Mouse (Mus musculus): ENCODE results near the gene Adad2. TPM values are rescaled to one million over a fixed set of nuclear protein-coding genes. Genes with fewer than 3 reads are reported as not detected.

Gene Adad2
- total RNA-seq (2021), result not detected in 2 replicates
- long read RNA-seq, experiment 1, result 0 reads
- long read RNA-seq, experiment 2, result 0 reads

DNA sequence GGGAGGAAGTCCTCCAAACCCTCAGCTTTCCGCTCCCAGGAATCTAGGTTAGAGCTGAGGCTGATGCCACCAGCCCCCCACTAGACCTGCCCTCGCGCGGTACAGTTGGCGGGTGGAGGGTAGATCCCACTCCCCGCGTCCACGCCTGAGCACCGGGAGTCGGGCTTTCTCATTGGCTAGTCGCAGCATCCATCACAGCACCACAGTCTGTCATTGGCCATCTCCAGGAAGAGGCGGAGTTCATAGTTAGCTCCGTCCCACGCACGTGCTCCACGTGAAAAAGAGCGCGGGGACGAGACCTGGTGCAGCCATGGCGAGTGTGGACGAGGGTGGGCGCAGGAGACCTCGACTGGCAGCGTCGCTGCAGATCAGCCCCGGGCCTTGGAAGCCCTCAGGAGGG is at the start of gene Adad2:
TSS of gene Adad2 (plus strand) at position 277 of the 400 bp plus-strand sequence.
- DNase-seq, result no peak

DNA sequence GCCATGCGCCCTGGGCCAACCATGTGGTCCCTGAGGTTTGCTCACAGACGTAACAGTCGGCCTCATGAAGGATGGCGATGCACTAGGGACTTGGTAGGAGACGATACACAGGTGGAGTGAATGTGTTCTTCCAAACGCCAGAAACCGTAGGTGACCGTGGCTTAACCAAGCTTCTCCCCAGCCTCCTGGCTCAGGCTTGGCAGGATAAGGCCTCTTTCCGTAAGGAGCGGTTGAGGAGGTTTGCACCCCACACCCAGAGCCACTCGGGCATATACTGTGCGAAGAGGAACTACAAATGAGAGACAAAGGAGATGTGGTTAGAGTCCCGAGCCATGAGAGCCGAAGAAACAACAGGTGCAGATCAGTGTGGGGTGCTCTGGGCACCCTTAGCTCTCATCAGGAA is 48.7 kb upstream of the Adad2 start:
- DNase-seq, result no peak

DNA sequence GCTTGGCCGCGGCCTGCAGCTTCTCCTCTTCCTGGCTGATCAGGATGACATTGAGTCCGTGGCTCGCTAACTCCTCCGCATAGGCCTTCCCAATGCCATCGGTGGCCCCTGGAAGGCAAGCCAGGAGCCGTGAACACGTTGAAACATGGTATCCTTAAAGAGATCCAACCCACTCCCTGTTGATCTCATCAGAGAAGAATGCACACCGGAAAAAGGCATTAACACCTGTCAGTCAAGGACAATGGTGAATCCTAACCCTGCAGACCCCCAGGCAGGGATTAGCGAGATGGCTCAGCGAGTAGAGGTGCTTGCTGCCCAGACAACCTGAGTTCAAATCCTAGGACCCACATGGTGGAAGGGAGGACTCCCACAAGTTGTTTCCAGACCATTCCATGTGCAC is 46.2 kb upstream of the Adad2 start:
- no peak for DNase-seq

DNA sequence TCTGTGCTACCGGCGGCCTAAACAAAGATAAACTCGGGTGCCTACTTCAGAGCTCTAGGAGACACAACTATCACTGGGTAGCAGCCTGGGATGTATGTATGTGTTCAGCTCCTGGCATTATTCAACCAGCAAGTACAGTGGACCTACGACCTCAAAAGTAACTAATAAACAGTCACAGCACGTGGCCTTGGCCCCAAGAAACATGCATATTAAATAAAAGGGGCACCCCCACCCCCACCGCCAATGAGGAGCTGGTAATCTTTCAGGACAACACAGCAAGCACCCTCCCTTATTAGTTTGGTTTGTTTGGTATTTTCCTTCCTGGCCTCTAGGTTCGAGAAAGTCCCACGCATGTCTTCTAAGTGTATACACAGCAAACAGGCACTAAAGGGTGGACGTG is 44.3 kb upstream of the Adad2 start:
- no peak for DNase-seq

DNA sequence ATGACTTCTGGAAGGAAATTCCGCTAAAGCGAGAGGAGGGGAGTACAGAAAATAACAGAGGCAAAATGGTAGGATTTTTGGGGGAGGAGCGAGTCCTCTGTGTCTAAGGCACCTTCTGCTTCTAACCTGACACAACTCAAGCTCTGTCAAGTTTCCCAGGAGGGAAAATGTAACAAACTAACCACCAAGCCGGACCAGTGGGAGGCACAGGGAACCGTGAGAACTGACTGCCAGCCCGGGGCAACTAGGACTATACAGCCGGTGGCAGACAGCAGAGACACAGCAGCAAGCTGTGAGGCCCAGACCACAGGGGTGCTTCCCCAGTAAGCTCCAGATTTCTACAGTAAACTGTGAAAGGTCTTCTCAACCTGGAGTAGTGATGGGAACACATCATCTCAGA is 43.6 kb upstream of the Adad2 start:
- no peak for DNase-seq

DNA sequence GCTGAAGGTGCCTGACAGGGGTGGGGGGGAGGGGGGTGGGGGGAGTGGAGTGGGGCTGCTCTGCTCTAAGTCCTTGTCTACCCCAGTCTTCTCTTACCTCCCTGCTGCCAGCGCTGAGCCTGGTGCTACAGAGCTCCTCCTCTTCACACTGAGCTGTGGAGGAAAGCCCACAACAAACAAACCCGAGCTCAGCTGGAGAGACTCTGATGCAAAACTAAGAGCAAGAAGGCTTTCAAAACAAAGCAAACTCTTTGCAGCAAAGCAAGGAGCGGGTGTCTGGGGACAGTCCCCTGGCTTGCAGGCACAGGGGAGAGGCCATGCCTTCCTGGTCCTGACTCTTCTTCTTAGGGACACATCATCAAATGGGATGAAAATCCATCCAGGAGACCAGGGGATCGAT is 42.7 kb upstream of the Adad2 start:
- DNase-seq, result no peak

DNA sequence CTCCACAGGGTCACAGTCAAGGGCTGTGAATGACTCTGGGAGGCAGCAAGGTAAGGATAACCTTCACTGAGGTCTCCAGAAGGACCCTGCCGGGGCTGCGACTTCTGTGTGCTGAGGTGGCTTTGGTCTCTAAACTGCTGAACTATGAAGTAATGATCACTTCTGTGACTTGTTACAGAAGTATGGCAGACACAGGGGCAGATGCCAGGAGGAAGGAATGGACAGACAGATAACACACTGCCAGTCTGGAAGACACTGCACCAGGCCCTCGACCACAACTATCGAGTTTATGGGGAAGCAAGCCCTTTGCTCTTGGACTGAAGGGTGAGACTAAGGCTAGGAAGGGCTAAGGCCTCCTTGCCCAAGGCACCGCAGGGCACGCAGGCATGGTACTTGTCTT is 41.4 kb upstream of the Adad2 start:
- peak; percentile 29 for DNase-seq

DNA sequence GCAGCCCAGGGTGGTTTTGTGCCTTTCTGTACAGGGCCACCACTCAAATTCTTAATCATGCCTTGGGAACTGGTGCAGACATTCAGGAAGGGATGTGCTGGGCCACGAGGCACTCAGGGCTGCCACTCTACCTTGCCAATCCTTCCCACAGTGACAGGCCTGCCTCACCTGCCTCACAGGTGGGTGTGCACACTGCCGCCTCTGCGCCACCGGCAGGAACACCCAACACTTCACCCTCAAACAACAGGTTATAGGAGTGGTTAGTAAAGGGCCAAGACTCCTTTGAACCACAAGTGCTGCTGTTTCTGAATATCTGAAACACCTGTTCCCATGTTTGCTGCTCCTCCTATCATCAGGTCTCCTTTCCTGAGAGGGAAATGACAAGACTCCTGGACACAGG is 40.1 kb upstream of the Adad2 start:
- no peak for DNase-seq

DNA sequence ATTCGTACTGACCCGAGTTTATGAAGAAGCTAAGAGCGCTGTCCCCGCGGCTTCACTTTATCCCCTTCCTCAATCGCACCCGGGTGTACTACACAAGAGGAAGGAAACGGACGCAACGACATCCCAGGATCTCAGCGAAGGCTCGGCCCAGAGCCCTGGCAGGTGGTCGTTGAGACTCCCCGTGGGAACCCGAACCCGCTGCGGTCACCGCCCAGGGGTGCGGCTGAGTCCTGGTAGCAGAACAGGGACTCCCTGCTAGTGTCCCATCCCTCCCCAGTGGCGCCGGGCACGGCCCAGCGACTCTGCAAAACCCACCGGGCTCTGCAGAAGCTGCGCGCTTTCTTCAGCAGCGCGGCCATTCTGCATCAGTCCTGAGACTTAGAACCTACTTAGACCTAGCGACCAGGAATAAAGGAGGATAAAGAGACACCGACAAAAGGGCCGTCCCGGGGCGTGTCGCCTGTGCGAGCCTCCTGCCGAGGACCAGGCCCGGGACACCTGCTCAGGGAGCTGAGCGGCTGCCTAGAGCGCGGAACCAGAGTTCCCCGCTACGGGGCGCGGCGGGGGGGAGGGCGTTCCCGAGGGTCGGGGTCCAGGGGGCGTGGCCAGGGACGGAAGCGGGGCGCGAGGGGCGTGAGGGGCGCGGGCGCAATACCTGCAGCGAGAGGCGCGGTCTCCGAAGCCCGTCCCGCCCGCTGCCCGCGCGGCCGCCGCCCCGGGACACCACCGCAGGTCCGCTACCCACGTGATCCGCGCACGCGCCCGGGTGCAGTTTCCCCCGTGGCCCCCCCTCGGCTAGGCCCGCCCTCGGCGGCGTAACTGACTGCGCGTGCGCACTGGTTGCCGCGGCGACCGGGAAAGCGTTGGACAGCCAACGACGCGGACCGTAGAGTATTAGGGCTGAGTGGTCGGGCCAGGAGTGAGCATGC is 37.8 kb upstream of the Adad2 start, which contains the start of the genes Hsdl1 and Dnaaf1:
TSS of gene Hsdl1 (minus strand) at position 747 of the 929 bp plus-strand sequence.
TSS of gene Dnaaf1 (plus strand) at position 799 of the 929 bp plus-strand sequence.
- peak; percentile 99 for DNase-seq

DNA sequence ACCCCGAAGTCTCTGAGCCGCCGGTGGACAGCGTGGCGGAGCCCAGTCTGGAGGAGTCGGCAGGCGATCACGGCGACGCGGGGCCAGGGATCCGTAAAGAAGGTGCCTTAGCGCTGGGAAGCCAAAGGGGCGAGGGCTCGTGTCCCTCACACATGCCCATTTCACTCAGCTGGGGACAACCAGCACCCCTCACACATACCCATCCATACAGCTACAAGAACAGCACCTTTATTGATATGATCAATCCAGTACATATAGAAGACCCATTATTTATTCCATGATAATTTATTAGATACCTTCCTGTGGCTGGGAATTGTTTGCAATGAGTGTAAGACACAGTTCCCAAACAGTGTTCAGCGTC is 37.2 kb upstream of the Adad2 start:
- no peak for DNase-seq

DNA sequence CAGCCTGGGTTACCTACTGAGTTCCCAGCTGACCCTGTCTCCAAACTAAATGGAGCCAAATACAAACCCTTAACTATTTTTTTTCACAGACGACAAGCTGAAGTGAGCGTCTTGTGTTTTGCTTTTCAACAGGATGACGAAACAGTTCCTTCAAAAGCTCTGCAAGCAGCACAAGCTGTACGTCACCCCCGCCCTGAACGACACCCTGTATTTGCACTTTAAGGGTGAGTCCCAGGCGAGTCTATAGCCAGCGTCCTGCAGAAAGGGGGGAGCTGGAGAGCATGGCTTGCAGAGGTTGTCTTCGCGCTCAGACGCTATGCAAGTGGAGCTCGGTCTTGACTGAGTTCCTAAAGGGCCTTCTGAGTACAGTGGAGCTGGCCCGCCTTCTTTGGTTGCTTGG is 33.5 kb upstream of the Adad2 start:
- no peak for DNase-seq

DNA sequence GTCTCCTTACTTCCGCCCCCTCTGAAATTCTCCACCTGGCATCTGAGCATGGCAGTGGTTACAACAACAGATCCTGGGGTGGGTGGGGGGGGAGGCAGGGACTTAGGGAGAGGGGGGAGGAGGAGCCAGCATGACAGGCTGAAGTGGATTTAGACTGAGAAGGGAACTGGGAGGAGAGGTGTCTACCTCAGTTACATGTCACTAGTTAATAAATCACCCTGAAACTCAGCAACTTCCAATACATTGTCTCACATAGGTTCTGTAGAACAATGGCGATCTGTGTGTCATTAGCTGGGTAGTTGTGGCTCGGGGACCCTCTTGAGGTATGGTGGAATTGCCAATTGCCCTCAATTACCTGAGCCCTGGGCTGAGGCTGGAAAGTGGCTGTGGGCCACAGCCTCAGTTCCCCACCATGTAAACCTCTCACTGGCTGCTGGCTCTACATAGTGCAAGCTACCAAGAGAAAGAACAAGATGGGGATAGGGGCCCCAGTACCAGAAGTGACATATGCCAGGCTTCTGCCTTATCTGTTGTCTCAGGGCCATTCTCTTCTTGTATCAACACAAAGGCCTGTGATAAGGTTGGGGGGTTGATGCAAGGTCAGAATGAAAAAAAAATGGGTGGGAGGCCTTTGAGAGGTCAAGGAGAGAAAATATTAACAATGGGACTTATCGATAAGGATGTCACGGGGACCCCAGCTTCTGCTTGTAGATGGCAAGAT is 31.9 kb upstream of the Adad2 start:
- no peak for DNase-seq

DNA sequence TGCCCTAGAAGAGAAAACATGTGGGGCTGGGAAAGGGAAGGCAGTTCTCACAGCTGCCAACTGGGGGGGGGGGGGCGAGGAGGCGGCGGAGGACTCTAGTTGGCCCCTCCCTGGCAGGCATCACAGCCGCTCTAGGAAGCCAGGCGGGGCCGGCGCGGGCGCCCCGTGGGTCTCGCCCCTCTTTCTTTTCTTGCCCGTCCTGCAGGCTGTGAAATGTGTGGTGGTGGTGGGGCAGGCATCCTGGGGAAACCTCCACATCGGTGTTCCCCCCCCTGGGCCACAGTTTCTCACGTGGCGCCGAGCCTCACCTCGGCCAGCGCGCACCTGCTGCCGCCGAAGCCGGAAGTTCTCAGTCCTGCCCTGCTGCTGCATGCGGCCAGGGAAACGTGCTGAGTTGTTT is 26.6 kb upstream of the Adad2 start:
- no peak for DNase-seq

DNA sequence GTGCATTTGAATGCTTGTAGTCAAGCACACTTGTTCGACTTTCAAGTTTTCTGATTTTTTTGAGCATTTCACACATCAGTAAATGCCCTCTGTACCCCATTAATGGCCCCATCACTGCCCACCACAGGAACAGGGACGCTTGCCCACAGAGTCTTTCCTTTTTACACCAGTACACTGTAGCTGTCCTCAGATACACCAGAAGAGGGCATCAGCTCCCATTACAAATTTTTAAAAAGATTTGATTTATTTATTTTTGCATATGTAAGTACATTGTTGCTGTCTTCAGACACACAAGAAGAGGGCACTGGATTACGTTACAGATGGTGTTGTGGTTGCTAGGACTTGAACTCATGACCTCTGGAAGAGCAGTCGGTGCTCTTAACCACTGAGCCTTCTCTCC is 24.2 kb upstream of the Adad2 start:
- DNase-seq, result no peak

DNA sequence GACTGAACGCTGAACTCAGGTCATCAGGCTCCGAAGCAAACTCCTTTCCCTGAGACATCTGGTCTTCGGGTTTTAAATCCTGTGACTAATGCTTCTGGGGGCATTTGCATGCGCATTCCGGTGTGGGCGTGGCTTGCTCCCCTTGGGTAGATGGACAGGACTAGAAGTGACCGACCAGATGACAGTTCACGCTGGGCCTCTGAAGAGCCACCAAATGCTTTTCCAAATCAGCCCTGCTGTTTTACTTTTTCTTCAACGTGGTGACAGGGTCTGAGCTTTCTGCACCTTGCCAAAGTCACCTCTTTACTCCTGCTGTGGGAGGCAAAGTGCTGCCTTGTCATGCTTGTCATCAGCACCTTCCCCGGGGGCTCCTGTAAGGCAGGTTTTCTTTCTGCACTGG is 23.7 kb upstream of the Adad2 start:
- DNase-seq, result no peak

DNA sequence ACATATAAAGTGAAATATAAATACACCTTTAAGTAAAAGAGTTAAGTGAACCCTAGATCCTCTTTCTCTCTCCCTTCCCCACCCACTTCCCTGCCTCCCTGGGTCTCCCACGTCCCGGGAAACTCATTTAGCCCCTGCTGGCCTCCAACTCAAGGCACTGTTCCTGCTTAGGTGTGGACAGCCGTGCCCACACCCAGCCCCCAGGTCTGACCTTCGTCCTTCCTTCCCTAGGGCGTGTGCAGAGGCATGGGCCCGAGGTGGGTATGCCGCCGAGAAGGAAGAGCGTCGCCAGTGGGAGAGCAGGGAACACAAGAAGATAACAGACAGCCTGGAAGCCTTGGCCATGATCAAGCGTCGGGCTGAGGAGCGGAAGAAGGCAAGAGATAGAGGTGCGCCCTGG is 22.2 kb upstream of the Adad2 start:
- DNase-seq, result no peak

DNA sequence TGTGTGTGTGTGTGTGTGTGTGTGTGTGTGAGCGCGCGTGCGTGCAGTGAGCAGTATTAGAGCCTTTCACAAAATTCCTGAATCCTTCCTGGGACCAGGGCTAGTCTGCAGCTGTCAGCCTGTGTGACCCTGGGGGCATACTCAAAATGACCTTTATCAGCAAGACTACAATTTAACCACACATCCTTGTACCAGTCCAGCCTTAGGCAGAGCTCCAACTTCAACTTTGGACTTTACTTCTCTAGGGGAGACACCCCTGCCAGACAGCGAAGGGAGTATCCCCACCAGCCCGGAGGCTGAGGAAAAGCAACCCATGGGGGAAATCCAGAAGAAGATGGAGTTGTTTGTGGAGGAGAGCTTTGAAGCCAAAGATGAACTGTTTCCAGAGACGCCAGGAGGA is 21.1 kb upstream of the Adad2 start:
- DNase-seq, result no peak

DNA sequence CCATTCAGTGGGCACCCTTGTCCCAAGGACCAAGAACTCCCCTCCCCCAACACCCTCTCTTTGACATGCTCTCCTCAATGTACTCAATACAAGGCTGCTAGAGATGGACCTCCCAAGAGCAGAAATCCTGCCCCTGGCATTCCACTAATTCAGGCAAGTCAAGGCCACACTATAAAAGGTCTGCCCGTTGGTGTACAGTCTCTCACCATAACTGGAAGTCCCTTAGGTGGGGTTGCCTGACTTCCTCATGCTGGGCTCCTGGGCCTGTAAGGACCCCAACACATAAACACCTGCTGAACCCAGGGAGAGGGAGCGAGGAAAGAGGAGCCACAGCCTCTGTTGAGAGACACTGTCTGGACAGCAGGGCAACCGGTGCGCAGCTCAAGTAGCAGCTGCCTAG is 8.8 kb upstream of the Adad2 start:
- DNase-seq, result peak; percentile 57

DNA sequence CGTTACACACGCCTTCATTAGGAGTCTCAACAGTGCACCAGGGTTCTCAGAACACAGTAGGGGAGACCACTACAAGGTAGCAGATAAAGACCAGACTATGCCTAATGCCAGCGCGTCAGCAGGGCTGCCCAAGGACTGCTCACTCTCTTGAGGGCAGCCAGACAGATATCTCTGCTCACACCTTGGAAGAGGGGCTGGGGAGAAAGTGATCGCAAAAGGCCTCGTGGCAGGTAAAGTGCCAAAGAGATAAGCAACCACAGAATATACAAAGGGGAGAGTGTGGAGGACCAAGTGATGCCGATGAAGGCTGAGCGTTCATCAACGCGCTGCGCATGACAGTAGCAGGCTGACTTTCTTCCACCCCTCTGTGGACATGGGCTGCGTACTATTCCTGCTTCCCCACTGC is 8.1 kb upstream of the Adad2 start:
- DNase-seq, result peak; percentile 23

DNA sequence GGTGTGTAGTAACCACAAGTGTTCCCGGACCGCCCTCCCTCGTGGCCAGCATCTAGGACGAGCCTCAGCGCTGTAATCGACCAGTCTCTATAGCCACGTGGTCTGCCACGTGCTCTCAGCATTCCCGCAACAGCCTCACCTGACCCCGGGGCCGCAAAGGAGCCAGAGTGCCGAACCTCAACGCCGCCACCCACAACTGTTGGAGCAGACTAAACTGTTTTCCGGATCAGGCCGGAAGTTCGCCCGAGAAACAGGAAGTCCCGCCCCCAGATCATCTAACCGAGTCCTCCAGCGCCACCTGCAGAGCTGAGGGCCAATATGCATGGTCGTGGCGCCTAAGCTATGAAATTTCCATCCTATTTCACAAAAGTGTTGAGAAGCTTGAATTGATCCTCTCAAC is 7.6 kb upstream of the Adad2 start, which contains the start of gene Taf1c:
TSS of gene Taf1c (minus strand) at position 227 of the 400 bp plus-strand sequence.
- peak; percentile 95 for DNase-seq

DNA sequence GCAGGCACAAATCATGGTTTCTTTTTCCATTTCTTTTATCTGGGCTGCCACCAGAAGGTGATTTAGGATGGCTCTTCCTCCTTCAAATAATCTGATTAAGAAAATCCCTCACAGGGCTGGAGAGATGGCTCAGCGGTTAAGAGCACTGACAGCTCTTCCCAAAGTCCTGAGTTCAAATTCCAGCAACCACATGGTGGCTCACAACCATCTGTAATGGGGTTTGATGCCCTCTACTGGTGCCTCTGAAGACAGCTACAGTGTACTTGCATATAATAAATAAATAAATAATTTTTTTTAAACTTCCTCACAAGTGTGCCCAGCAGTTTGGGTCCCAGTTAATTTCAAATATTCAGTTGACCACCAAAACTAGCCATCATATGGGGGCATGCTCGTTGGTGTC is 6.3 kb upstream of the Adad2 start:
- no peak for DNase-seq

DNA sequence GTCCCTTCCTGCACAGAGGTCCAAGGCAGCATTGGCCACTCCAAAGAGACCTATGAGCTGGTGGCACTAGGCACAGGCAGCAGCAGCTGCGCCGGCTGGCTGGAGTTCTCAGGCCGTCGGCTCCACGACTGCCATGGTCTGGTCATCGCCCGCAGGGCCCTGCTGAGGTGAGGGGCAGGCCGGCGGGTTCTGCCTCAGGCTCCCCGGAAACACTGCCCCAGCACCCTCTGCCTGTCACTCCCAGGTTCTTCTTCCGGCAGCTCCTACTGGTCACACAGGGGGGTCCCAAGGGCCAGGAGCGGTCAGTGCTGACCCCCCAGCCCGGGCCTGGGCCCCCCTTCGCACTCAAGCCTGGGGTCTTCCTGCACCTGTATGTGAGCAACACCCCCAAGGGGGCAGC is 2.5 kb downstream of the Adad2 start:
- no peak for DNase-seq

DNA sequence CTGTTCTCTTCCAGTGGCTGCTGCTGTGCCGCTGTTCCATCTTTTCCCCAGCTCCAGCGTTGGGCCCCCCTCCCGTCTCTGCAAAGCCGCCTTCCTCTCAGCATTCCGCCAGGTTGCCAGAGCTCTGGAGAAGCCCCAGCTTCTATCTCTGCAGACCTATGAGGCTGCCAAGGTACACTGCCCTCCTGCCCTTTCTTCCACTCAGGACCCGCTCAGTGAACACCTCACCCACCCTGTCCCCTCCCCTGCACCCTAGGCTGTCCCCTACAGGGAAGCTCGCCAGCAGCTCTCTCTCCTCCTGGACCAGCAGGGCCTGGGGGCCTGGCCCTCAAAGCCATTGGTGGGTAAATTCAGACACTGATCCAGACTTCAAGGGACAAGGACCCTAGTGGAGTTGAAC is 3.8 kb downstream of the Adad2 start:
- no peak for DNase-seq

Data from adrenal gland, postnatal 14 days (tissue).